Mouse (Mus musculus): ENCODE data around the gene 1500011B03Rik.

DNA sequence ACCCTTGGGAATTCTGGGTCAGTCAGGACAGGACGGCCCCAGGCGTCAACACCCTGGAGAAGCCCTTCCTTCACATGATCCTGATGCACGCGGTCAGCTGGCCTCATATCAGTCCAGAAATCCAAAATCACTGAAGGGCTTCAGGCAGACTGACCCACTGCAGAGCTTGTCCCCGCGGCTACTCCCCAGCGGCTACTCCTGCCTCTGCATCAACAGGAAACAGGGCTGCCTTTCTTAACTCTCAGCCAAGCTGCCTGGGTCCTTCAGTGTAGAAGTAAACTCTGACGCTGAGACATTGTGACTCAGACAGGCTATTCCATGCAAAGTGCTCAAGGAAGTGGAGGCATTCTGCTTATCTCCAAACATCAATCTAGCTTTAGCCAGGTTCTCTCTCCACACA, 61.3 kb downstream of the 1500011B03Rik start:
- TF ChIP-seq CTCF (IDR thresholded peaks at IDR 0.05; ENCODE audit: low read depth, low read length), result no peak
- TF ChIP-seq POLR2A (IDR thresholded peaks at IDR 0.05; ENCODE audit: insufficient read depth, low read length), result no peak
- no peak for TF ChIP-seq EP300 (IDR thresholded peaks at IDR 0.05; ENCODE audit: insufficient read depth, low read depth, low read length)

All from ES-Bruce4 (cell line).